In the genomic region with DNA sequence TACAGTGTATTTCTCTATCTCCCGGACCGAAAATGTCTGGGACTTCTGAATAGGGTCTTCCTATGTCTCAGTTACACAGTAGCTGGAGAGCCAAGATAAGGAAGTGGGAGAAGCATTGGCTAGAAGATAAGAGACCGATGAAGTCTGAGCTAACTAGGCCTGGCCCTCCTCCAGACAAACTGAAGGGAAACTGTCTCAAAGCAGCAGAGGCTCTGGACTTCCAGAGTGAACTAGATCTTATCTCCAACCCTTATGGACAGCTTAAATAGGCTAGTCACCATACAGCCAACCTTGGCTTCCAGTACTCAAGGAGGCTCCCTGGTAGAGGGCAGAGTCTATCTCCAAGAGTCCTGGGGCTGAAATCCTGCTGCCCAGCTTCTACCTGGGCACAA, we compare ENCODE assay signal across 14 mouse cellular contexts. TPM values are rescaled to one million over a fixed set of nuclear protein-coding genes. Genes with fewer than 3 reads are reported as not detected.
A peak's percentile ranks its signal among the peaks of the same experiment; 100 is the strongest.
DNase-seq lines count a peak whose midpoint lies in the region; ATAC-seq lines count a peak whose summit lies in the region.
"Had no signal": no experiment of that assay in that cellular context is flagged by ENCODE, and none has a peak within 500 bp of the region (broad histone marks: within the 10 kb centered on the region; RNA-seq: fewer than 3 reads in every experiment).

No protein-coding gene starts in this region.

- WGBS in liver, embryonic 13.5 days (ENCODE audit: insufficient replicate concordance): 10% methylated on average over 3 of the region's 3 CpGs
- 96% methylated on average over 3 of the region's 3 CpGs for WGBS in hindbrain, embryonic 16.5 days

- H3K27ac ChIP-seq in liver, embryonic 13.5 days: peak overlapping the region; percentile 89
- no peak overlapping the region for H3K27ac ChIP-seq in hindbrain, embryonic 16.5 days (ENCODE audit: low read depth, low read length)
- H3K27ac ChIP-seq: limb, embryonic 12.5 days had no signal

- peak overlapping the region; percentile 54 for H3K9ac ChIP-seq in liver, embryonic 13.5 days
- H3K9ac ChIP-seq in hindbrain, embryonic 16.5 days (ENCODE audit: low read depth, low read length): no peak overlapping the region
- H3K9ac ChIP-seq: limb, embryonic 12.5 days had no signal

- H3K4me1 ChIP-seq in liver, embryonic 13.5 days (replicated peaks): peaks cover 35% of the 10 kb centered on the region
- H3K4me1 ChIP-seq in hindbrain, embryonic 16.5 days (ENCODE audit: control insufficient read depth, insufficient read depth, low read depth, low read length): no peaks in the 10 kb centered on the region
- H3K4me1 ChIP-seq: limb, embryonic 12.5 days had no signal

- peak overlapping the region; percentile 17; the same call in 1 of the 2 replicates for H3K4me3 ChIP-seq in liver, embryonic 13.5 days (replicated peaks)
- no peak overlapping the region for H3K4me3 ChIP-seq in hindbrain, embryonic 16.5 days (ENCODE audit: low read length)
- H3K4me3 ChIP-seq: limb, embryonic 12.5 days; myocyte had no signal

- H3K4me2 ChIP-seq in liver, embryonic 13.5 days: peak overlapping the region; percentile 55
- H3K4me2 ChIP-seq in hindbrain, embryonic 16.5 days (ENCODE audit: low read length): no peak overlapping the region
- H3K4me2 ChIP-seq: limb, embryonic 12.5 days; midbrain, embryonic 11.5 days had no signal

- no peaks in the 10 kb centered on the region for H3K27me3 ChIP-seq in liver, embryonic 13.5 days
- H3K27me3 ChIP-seq in hindbrain, embryonic 16.5 days (replicated peaks; ENCODE audit: control insufficient read depth, insufficient read depth, low read length): no peaks in the 10 kb centered on the region
- H3K27me3 ChIP-seq: limb, embryonic 12.5 days had no signal

- peak; percentile 89 for ATAC-seq in common myeloid progenitor, adult 5-6 weeks (replicated peaks; ENCODE audit: low read depth, poor library complexity, severe bottlenecking)
- ATAC-seq in liver, embryonic 13.5 days (ENCODE audit: low read depth): peak; percentile 97
- ATAC-seq in hindbrain, embryonic 16.5 days: no peak
- ATAC-seq: lung, postnatal 0 days had no signal

- H3K36me3 ChIP-seq in liver, embryonic 13.5 days: peaks cover 100% of the 10 kb centered on the region
- H3K36me3 ChIP-seq in hindbrain, embryonic 16.5 days (ENCODE audit: control insufficient read depth, insufficient read depth, low read length): peaks cover 49% of the 10 kb centered on the region

- no peaks in the 10 kb centered on the region for H3K9me3 ChIP-seq in liver, embryonic 13.5 days (replicated peaks)
- H3K9me3 ChIP-seq in hindbrain, embryonic 16.5 days (ENCODE audit: control insufficient read depth, low read length): no peaks in the 10 kb centered on the region
- H3K9me3 ChIP-seq: limb, embryonic 12.5 days had no signal

- DNase-seq in spleen, adult 12 weeks (ENCODE audit: low spot score): peak; percentile 30
- no peak for DNase-seq in spleen, postnatal 14 days (ENCODE audit: low spot score in 2 of 2)
- peak; percentile 67 for DNase-seq in liver, embryonic 13.5 days
- DNase-seq in right cerebral cortex, postnatal 36 days (ENCODE audit: low spot score in 2 of 2): no peak
- no peak for DNase-seq in cerebellum, adult 11 months
- DNase-seq: cerebellum, adult 8-10 months; heart, postnatal 14 days; kidney, adult 11 months had no signal

RNA-seq across cellular contexts. Expression of a gene that starts 16.7 kb away (rescaled TPM):
- 151 and 177 TPM in 2 replicates for total RNA-seq in common myeloid progenitor, adult 5-6 weeks (2017)
- 96.7 and 108 TPM in 2 replicates for polyA plus RNA-seq in liver, embryonic 13.5 days (2015; fragmentation: Nextera tagmentation; extraction: Ambion mirVana)
- 323 and 328 TPM in 2 replicates for polyA plus RNA-seq in hindbrain, embryonic 16.5 days (2015; fragmentation: Nextera tagmentation; extraction: Ambion mirVana)

RNA-seq across cellular contexts. Expression of a gene that starts 34.2 kb away (rescaled TPM):
- total RNA-seq in common myeloid progenitor, adult 5-6 weeks (2017): 51.1 and 63.9 TPM in 2 replicates
- 64.3 and 69.3 TPM in 2 replicates for polyA plus RNA-seq in liver, embryonic 13.5 days (2015; fragmentation: Nextera tagmentation; extraction: Ambion mirVana)
- 71.6 and 73.9 TPM in 2 replicates for polyA plus RNA-seq in hindbrain, embryonic 16.5 days (2015; fragmentation: Nextera tagmentation; extraction: Ambion mirVana)

Comparison
In these comparisons a context has a peak if more than half of its experiments do, and no peak if none do; other contexts are left out.
1. DNase-seq: peak in spleen, adult 12 weeks (single experiment) and liver, embryonic 13.5 days (single experiment); none in spleen, postnatal 14 days (0 of 2), right cerebral cortex, postnatal 36 days (0 of 2) and cerebellum, adult 11 months (single experiment).